Mouse (Mus musculus): ENCODE data around the gene Ssbp3.

GRCm38 (mm10) chr4:106936041-106936440, 25.5 kb downstream of the Ssbp3 start:
- TF ChIP-seq TAL1 (IDR thresholded peaks at IDR 0.05; ENCODE audit: low read length) = no peak
- no peak for TF ChIP-seq POLR2A (IDR thresholded peaks at IDR 0.05; ENCODE audit: control insufficient read depth in 1 of 2, insufficient read depth in 1 of 2, low read depth in 1 of 2, low read length in 2 of 2, poor library complexity in 1 of 2)
- no peak for TF ChIP-seq USF2 (IDR thresholded peaks at IDR 0.05; ENCODE audit: borderline replicate concordance in 1 of 2, insufficient read depth in 1 of 2, low read depth in 1 of 2, low read length in 2 of 2)

Measured in MEL (cell line).